Mouse (Mus musculus) liver, postnatal 0 days (tissue): ENCODE data around the gene Mlh1. TPM values are rescaled to one million over a fixed set of nuclear protein-coding genes. Genes with fewer than 3 reads are reported as not detected.
A peak's percentile ranks its signal among the peaks of the same experiment; 100 is the strongest.

Source experiments
- ATAC-seq: fragments of 200-750 bp; cut with Nextera tagmentation; 2 replicates; pipeline ENCODE4 v1.8.0; 2017; ENCODE audit warnings: mild to moderate bottlenecking, moderate library complexity
- DNase-seq: peaks from one replicate; pipeline ENCODE4 v3.0.0-alpha.2; 2016
- H3K27ac ChIP-seq: fragments of 300-500 bp; sonication (generic); 2 replicates; pipeline ENCODE4 v1.5.1; 2014; ENCODE audit warnings: antibody characterized with exemption, moderate library complexity, mild to moderate bottlenecking, low read depth
- H3K27me3 ChIP-seq: fragments of 300-500 bp; sonication (generic); 2 replicates; pipeline ENCODE4 v1.6.1; 2014; ENCODE audit warnings: low read length, control low read depth, mixed read lengths; ENCODE audit not compliant: insufficient read depth
- H3K36me3 ChIP-seq: fragments of 300-500 bp; sonication (generic); replicated peaks from 2 replicates; pipeline ENCODE4 v1.6.1; 2014; ENCODE audit warnings: mild to moderate bottlenecking, control low read depth, low read length, moderate library complexity, mixed read lengths; ENCODE audit not compliant: insufficient read depth
- H3K4me1 ChIP-seq: fragments of 300-500 bp; sonication (generic); 2 replicates; pipeline ENCODE4 v1.6.1; 2014; ENCODE audit warnings: antibody characterized with exemption, mild to moderate bottlenecking, control low read depth; ENCODE audit not compliant: insufficient read depth
- H3K4me2 ChIP-seq: fragments of 300-500 bp; sonication (generic); 2 replicates; pipeline ENCODE4 v1.6.1; 2014; ENCODE audit warnings: low read depth, mild to moderate bottlenecking, low read length, moderate library complexity, mixed read lengths
- H3K4me3 ChIP-seq: fragments of 300-500 bp; sonication (generic); 2 replicates; pipeline ENCODE4 v1.5.1; 2014; ENCODE audit warnings: low read depth, low read length
- H3K9ac ChIP-seq: fragments of 300-500 bp; sonication (generic); replicated peaks from 2 replicates; pipeline ENCODE4 v1.6.1; 2014; ENCODE audit warnings: mild to moderate bottlenecking, moderate library complexity
- H3K9me3 ChIP-seq: fragments of 300-500 bp; sonication (generic); 2 replicates; pipeline ENCODE4 v1.6.1; 2016; ENCODE audit warnings: mild to moderate bottlenecking, control low read depth, low read length, mixed read lengths
- CTCF ChIP-seq: sonication (generic); IDR thresholded peaks from 2 replicates; pipeline ENCODE4 v1.5.1; 2016; ENCODE audit warnings: antibody characterized with exemption, low read depth
- EP300 ChIP-seq: IDR thresholded peaks from 2 replicates; pipeline ENCODE4 v1.6.1; 2016; ENCODE audit warnings: antibody characterized with exemption, low read depth, mild to moderate bottlenecking
- WGBS: fragments of 180-500 bp; shearing (Covaris S2); extraction: QIAGEN DNeasy Blood & Tissue Kit; methylation state at CpG from one replicate; pipeline ENCODE4 v1.1.7; 2014; ENCODE audit not compliant: insufficient replicate concordance; 5-methylcytosine and 5-hydroxymethylcytosine counted together
- polyA plus RNA-seq: library from polyadenylated mRNA; unstranded; fragments of >200 nt; fragmentation: Nextera tagmentation; extraction: Ambion mirVana; gene quantifications from 2 replicates; pipeline ENCODE4 v1.2.1, GENCODE M21; 2015

Gene Mlh1
- polyA plus RNA-seq, 1 experiment from 2014 or later = 10.1 TPM

GRCm38 (mm10) chr9:111289294-111289831 lies 17.8 kb upstream of the Mlh1 start:
- WGBS = 50% methylated on average over 9 of the region's 9 CpGs
- peak; percentile 89 for ATAC-seq
- H3K27me3 ChIP-seq = no peaks in the 10 kb centered on the region
- peak; percentile 65 for DNase-seq
- H3K4me3 ChIP-seq = peak overlapping the region; percentile 9; the same call in 1 of the 2 replicates
- H3K4me2 ChIP-seq = peak overlapping the region; percentile 60
- H3K4me1 ChIP-seq = peaks cover 5% of the 10 kb centered on the region
- TF ChIP-seq EP300 (no peak), CTCF (no peak)
- H3K27ac ChIP-seq = peak overlapping the region; percentile 82
- H3K9me3 ChIP-seq = no peaks in the 10 kb centered on the region
- 0 out of 2 replicates have a peak overlapping the region, but pooled peaks have one; percentile 36 for H3K9ac ChIP-seq
- H3K36me3 ChIP-seq = no peaks in the 10 kb centered on the region

DNA sequence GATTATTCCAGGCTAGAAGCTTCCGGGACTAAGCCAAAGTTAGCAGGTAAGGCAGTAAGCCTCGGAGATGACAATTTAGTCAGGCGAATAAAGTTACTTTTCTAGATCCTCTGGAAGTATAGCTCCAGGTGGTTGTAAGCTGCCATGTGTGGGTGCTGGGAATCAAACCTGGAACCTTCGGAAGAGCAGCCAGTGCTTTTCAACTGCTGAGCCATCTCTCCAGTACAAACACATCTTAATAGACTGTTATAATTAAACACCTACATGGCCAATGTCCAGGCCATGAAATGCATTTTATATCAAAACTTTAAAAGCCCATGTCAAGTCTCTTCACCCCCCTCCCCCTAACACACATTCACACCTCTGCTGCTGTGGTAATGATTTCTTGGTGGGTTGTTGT lies 16.4 kb upstream of the Mlh1 start:
- H3K4me1 ChIP-seq = peaks cover 5% of the 10 kb centered on the region
- H3K27ac ChIP-seq = no peak overlapping the region
- WGBS = 83% methylated on average over 4 of the region's 4 CpGs
- no peak for DNase-seq
- TF ChIP-seq EP300 (no peak), CTCF (no peak)
- no peak overlapping the region for H3K4me2 ChIP-seq
- no peak overlapping the region for H3K4me3 ChIP-seq
- no peak overlapping the region for H3K9ac ChIP-seq
- H3K9me3 ChIP-seq = no peaks in the 10 kb centered on the region
- ATAC-seq = no peak
- H3K36me3 ChIP-seq = no peaks in the 10 kb centered on the region
- no peaks in the 10 kb centered on the region for H3K27me3 ChIP-seq

GRCm38 (mm10) chr9:111286468-111286867 lies 14.9 kb upstream of the Mlh1 start:
- no peak for TF ChIP-seq EP300
- TF ChIP-seq CTCF = 0 out of 2 replicates have a peak, but pooled peaks have one; percentile 7
- no peak overlapping the region for H3K4me2 ChIP-seq
- no peaks in the 10 kb centered on the region for H3K36me3 ChIP-seq
- WGBS = 72% methylated on average over 2 of the region's 2 CpGs
- H3K27ac ChIP-seq = no peak overlapping the region
- no peaks in the 10 kb centered on the region for H3K9me3 ChIP-seq
- ATAC-seq = no peak
- H3K4me1 ChIP-seq = peaks cover 5% of the 10 kb centered on the region
- H3K27me3 ChIP-seq = no peaks in the 10 kb centered on the region
- H3K9ac ChIP-seq = no peak overlapping the region
- DNase-seq = no peak
- H3K4me3 ChIP-seq = no peak overlapping the region

DNA sequence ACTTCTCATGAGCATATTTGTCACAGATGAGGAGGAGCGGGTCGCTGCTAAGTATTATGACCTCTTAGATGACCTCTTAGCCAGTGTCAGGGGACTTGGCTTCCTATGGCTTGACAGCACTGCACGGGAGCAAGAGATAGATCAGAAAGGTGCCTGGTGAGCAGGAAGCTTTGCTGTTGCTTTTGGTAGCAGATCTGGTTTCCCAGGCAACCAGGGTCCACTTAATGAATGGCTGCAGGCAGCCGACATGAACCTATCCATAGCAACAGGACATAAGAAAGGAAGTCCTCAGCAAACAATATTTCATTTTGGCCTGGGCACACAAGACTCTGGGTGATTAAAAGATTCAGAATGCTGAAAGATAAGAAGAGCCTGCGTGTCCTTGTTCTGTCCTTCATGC lies 14.1 kb upstream of the Mlh1 start:
- DNase-seq (no peak), ATAC-seq (no peak)
- H3K9me3 ChIP-seq = no peaks in the 10 kb centered on the region
- no peak overlapping the region for H3K4me3 ChIP-seq
- TF ChIP-seq EP300 = no peak
- no peak for TF ChIP-seq CTCF
- H3K4me1 ChIP-seq = peaks cover 5% of the 10 kb centered on the region
- no peak overlapping the region for H3K4me2 ChIP-seq
- no peak overlapping the region for H3K9ac ChIP-seq
- no peaks in the 10 kb centered on the region for H3K27me3 ChIP-seq
- 34% methylated on average over 5 of the region's 5 CpGs for WGBS
- no peak overlapping the region for H3K27ac ChIP-seq
- no peaks in the 10 kb centered on the region for H3K36me3 ChIP-seq

GRCm38 (mm10) chr9:111285061-111285460 lies 13.5 kb upstream of the Mlh1 start:
- H3K4me1 ChIP-seq = peaks cover 5% of the 10 kb centered on the region
- H3K4me3 ChIP-seq = no peak overlapping the region
- DNase-seq (no peak), ATAC-seq (no peak)
- no peak overlapping the region for H3K9ac ChIP-seq
- H3K27ac ChIP-seq = no peak overlapping the region
- no peaks in the 10 kb centered on the region for H3K36me3 ChIP-seq
- no peaks in the 10 kb centered on the region for H3K27me3 ChIP-seq
- no peaks in the 10 kb centered on the region for H3K9me3 ChIP-seq
- 56% methylated on average over 3 of the region's 3 CpGs for WGBS
- no peak for TF ChIP-seq CTCF
- TF ChIP-seq EP300 = no peak
- no peak overlapping the region for H3K4me2 ChIP-seq

DNA sequence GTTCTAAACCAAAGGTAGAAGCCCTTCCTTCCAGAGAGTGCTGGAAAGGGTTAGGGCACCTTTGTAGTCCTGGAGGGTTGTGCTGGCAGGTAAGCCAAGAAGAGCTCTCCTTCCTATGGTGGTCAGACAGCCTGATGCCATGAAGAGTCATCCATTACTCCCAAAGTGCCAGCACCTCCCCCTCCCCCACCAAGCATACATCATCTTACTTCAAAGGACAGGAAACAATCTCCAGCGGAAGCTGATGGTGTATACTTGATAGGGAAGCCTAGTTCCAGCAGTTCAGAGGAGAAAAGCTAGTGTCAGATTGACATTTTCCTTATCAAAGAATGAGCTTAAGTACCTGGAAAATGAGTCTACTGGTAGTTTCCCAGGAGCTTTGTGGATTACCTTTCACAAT lies 3.6 kb upstream of the Mlh1 start:
- TF ChIP-seq EP300 = no peak
- no peak for TF ChIP-seq CTCF
- peak overlapping the region; percentile 82 for H3K4me2 ChIP-seq
- DNase-seq = peak; percentile 18
- no peaks in the 10 kb centered on the region for H3K27me3 ChIP-seq
- peak overlapping the region; percentile 79 for H3K4me3 ChIP-seq
- 0 out of 2 replicates have a peak overlapping the region, but pooled peaks have one; percentile 39 for H3K9ac ChIP-seq
- no peaks in the 10 kb centered on the region for H3K9me3 ChIP-seq
- no peak overlapping the region for H3K27ac ChIP-seq
- H3K36me3 ChIP-seq = peaks cover 38% of the 10 kb centered on the region
- peaks cover 31% of the 10 kb centered on the region for H3K4me1 ChIP-seq
- ATAC-seq = no peak
- 26% methylated on average over 1 of the region's 1 CpGs for WGBS

DNA sequence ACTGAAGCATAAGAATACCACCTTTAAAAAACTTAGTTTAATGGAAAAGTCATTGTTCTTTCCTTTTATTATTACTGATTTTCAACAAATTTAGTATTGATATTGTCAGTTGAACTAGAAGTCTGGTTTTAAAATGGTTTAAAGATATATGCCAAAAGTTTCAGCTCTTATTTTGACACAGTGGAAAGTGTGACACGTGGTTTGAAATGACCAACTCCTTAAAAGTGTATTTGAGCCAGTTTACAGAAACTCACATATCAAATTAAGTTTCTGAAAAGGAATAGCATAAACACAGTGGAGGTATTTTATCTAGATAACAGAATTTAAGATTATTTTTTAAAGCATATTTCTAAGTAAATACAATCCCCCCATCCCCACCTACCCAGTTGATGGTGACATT lies 2.4 kb upstream of the Mlh1 start:
- no peaks in the 10 kb centered on the region for H3K9me3 ChIP-seq
- H3K4me3 ChIP-seq = peak overlapping the region; percentile 79
- TF ChIP-seq CTCF (no peak), EP300 (no peak)
- WGBS = 67% methylated on average over 1 of the region's 1 CpGs
- H3K36me3 ChIP-seq = peaks cover 33% of the 10 kb centered on the region
- peak overlapping the region; percentile 5 for H3K9ac ChIP-seq
- no peak for ATAC-seq
- no peak overlapping the region for H3K27ac ChIP-seq
- peak overlapping the region; percentile 82 for H3K4me2 ChIP-seq
- peaks cover 36% of the 10 kb centered on the region for H3K4me1 ChIP-seq
- no peak for DNase-seq
- H3K27me3 ChIP-seq = no peaks in the 10 kb centered on the region
